Mouse (Mus musculus) intestine, postnatal 0 days (tissue): ENCODE results near the gene Zfyve28. TPM values are rescaled to one million over a fixed set of nuclear protein-coding genes. Genes with fewer than 3 reads are reported as not detected.
A peak's percentile ranks its signal among the peaks of the same experiment; 100 is the strongest.

Source experiments
- ATAC-seq: fragments of 200-750 bp; cut with Nextera tagmentation; 2 replicates; pipeline ENCODE4 v1.8.0; 2017; ENCODE audit warnings: mild to moderate bottlenecking, moderate TSS enrichment, moderate library complexity
- H3K27ac ChIP-seq: fragments of 300-500 bp; sonication (generic); 2 replicates; pipeline ENCODE4 v1.5.1; 2014; ENCODE audit warnings: mild to moderate bottlenecking, low read depth, low read length, moderate library complexity
- H3K27me3 ChIP-seq: fragments of 300-500 bp; sonication (generic); replicated peaks from 2 replicates; pipeline ENCODE4 v1.6.1; 2014; ENCODE audit warnings: low read length, mixed read lengths; ENCODE audit not compliant: control insufficient read depth, insufficient read depth
- H3K36me3 ChIP-seq: fragments of 300-500 bp; sonication (generic); 2 replicates; pipeline ENCODE4 v1.6.1; 2014; ENCODE audit warnings: mild to moderate bottlenecking, moderate library complexity; ENCODE audit not compliant: control insufficient read depth, insufficient read depth
- H3K4me1 ChIP-seq: fragments of 300-500 bp; sonication (generic); replicated peaks from 2 replicates; pipeline ENCODE4 v1.6.1; 2014; ENCODE audit warnings: antibody characterized with exemption, low read length, mixed read lengths; ENCODE audit not compliant: control insufficient read depth, insufficient read depth
- H3K4me2 ChIP-seq: fragments of 300-500 bp; sonication (generic); replicated peaks from 2 replicates; pipeline ENCODE4 v1.6.1; 2014; ENCODE audit warnings: low read depth, mild to moderate bottlenecking, moderate library complexity
- H3K4me3 ChIP-seq: fragments of 300-500 bp; sonication (generic); 2 replicates; pipeline ENCODE4 v1.5.1; 2014; ENCODE audit warnings: low read depth, low read length
- H3K9ac ChIP-seq: fragments of 300-500 bp; sonication (generic); 2 replicates; pipeline ENCODE4 v1.6.1; 2014; ENCODE audit warnings: mild to moderate bottlenecking, low read depth, low read length
- H3K9me3 ChIP-seq: fragments of 300-500 bp; sonication (generic); 2 replicates; pipeline ENCODE4 v1.6.1; 2016; ENCODE audit warnings: mixed run types; ENCODE audit not compliant: control insufficient read depth
- CTCF ChIP-seq: sonication (generic); IDR thresholded peaks from 2 replicates; pipeline ENCODE4 v1.5.1; 2016; ENCODE audit warnings: low read depth, mild to moderate bottlenecking, control low read depth, antibody characterized with exemption, moderate library complexity
- WGBS: fragments of 180-500 bp; shearing (Covaris S2); extraction: QIAGEN DNeasy Blood & Tissue Kit; methylation state at CpG from one replicate; pipeline ENCODE4 v1.1.7; 2014; 5-methylcytosine and 5-hydroxymethylcytosine counted together
- polyA plus RNA-seq: library from polyadenylated mRNA; unstranded; fragments of >200 nt; fragmentation: Nextera tagmentation; extraction: Ambion mirVana; gene quantifications from 2 replicates; pipeline ENCODE4 v1.2.1, GENCODE M21; 2015

Gene Zfyve28
- polyA plus RNA-seq, 1 experiment from 2014 or later, result 0.05 TPM

DNA sequence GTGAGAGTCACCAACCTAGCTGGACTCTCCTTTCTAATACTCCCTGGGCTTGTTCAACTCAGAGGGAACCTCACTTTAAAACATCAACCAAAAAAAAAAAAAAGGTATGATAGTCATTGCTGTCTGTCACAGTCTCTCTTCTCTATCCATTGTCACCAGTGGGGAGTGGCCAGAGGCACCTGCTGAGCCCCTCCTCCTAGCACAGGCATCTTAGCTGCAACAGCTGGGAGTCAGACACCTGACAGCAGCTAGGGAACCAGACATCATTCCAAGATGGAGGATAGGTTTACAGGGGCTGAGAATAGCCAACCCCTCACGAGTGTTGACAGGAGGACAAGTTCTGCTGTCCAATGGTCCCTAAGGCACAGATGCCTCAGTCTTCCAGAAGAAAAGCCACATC lies 93.8 kb downstream of the Zfyve28 start:
- no peak overlapping the region for H3K27ac ChIP-seq
- no peak overlapping the region for H3K4me3 ChIP-seq
- no peak overlapping the region for H3K4me2 ChIP-seq
- no peaks in the 10 kb centered on the region for H3K36me3 ChIP-seq
- WGBS, result 47% methylated on average over 1 of the region's 1 CpGs
- no peaks in the 10 kb centered on the region for H3K27me3 ChIP-seq
- no peaks in the 10 kb centered on the region for H3K4me1 ChIP-seq
- ATAC-seq, result no peak
- H3K9ac ChIP-seq, result no peak overlapping the region
- TF ChIP-seq CTCF, result no peak
- no peaks in the 10 kb centered on the region for H3K9me3 ChIP-seq

- no peak for ATAC-seq
- Histone ChIP-seq H3K9me3 (no peaks in the 10 kb centered on the region), H3K9ac (no peak overlapping the region), H3K36me3 (no peaks in the 10 kb centered on the region), H3K4me1 (no peaks in the 10 kb centered on the region; the same call in none of the 2 replicates), H3K4me2 (no peak overlapping the region), H3K27me3 (no peaks in the 10 kb centered on the region), H3K4me3 (no peak overlapping the region), H3K27ac (no peak overlapping the region)
- TF ChIP-seq CTCF, result peak; percentile 77
- 76% methylated on average over 4 of the region's 4 CpGs for WGBS
These were observed 96.4 kb downstream of the Zfyve28 start for GRCm38 (mm10) chr5:34191843-34192242.

DNA sequence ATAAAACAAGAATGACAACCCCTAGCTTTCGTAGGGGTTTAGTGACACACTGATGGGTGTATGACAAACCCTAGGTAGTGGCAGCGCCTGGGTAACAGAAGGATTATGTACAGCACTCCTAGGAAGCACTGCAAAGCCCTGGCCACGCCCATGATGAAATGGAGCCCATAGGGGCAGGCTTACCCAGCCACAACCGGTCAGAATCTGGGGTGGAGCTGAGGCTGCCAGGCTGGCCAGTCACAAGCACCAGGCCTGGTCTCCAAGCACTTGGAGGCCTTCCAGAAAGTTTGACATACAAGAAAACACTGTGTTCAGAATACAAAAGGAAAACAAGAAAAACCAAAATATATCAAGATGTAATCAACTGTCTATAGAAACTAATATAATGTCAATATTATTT lies 97.2 kb downstream of the Zfyve28 start:
- no peak overlapping the region for H3K4me3 ChIP-seq
- ATAC-seq, result no peak
- 57% methylated on average over 4 of the region's 4 CpGs for WGBS
- H3K4me1 ChIP-seq, result no peaks in the 10 kb centered on the region; the same call in none of the 2 replicates
- H3K9me3 ChIP-seq, result no peaks in the 10 kb centered on the region
- TF ChIP-seq CTCF, result no peak
- H3K27me3 ChIP-seq, result no peaks in the 10 kb centered on the region
- H3K36me3 ChIP-seq, result no peaks in the 10 kb centered on the region
- H3K9ac ChIP-seq, result no peak overlapping the region
- no peak overlapping the region for H3K4me2 ChIP-seq
- H3K27ac ChIP-seq, result no peak overlapping the region

- peaks cover 4% of the 10 kb centered on the region for H3K4me1 ChIP-seq
- 54% methylated on average over 1 of the region's 1 CpGs for WGBS
- H3K4me2 ChIP-seq, result no peak overlapping the region
- no peaks in the 10 kb centered on the region for H3K9me3 ChIP-seq
- H3K27ac ChIP-seq, result no peak overlapping the region
- H3K9ac ChIP-seq, result no peak overlapping the region
- no peak for ATAC-seq
- TF ChIP-seq CTCF, result no peak
- H3K4me3 ChIP-seq, result no peak overlapping the region
- no peaks in the 10 kb centered on the region for H3K27me3 ChIP-seq
- no peaks in the 10 kb centered on the region; the same call in 1 of the 2 replicates for H3K36me3 ChIP-seq
These were observed 98.7 kb downstream of the Zfyve28 start for GRCm38 (mm10) chr5:34189521-34189920.

DNA sequence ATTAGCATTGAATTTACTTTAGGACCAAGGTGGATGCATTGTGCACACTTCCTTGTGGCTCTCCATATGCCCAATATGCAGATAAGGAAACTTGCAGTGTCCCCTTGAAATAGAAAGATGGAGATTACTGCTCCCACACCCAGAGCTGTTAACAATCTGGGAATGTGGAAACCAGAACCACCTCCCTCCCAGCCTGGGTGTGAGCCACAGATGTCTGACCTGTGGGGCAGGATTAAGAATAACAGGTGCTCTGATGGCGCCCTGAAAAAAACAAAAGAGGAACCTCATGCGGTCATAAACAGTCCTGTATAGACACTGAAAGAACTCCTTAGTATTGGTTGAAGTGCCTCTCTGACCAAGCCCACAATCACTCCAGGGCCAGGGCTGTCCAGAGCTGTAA lies 99.4 kb downstream of the Zfyve28 start:
- 52% methylated on average over 2 of the region's 2 CpGs for WGBS
- Histone ChIP-seq H3K27me3 (no peaks in the 10 kb centered on the region), H3K4me2 (peak overlapping the region; percentile 78), H3K9ac (no peak overlapping the region), H3K4me1 (peaks cover 4% of the 10 kb centered on the region), H3K9me3 (no peaks in the 10 kb centered on the region), H3K4me3 (no peak overlapping the region), H3K36me3 (peaks cover 7% of the 10 kb centered on the region; the same call in 1 of the 2 replicates), H3K27ac (no peak overlapping the region)
- ATAC-seq, result no peak
- no peak for TF ChIP-seq CTCF

- peak; percentile 13; the same call in 1 of the 2 replicates for TF ChIP-seq CTCF
- Histone ChIP-seq H3K9me3 (no peaks in the 10 kb centered on the region), H3K27me3 (no peaks in the 10 kb centered on the region), H3K4me3 (peak within 1 kb of the TSS; percentile 89), H3K4me2 (peak within 1 kb of the TSS; percentile 93), H3K9ac (peak within 1 kb of the TSS; percentile 85), H3K27ac (peak within 1 kb of the TSS; percentile 91), H3K4me1 (peaks cover 7% of the 10 kb centered on the region), H3K36me3 (peaks cover 7% of the 10 kb centered on the region; the same call in 1 of the 2 replicates)
- ATAC-seq, result peak; percentile 98
- under 1% methylated on average over 60 of the region's 60 CpGs for WGBS
These were observed 100.5 kb downstream of the Zfyve28 start, which contains the start of gene Mxd4 for GRCm38 (mm10) chr5:34187601-34188316. Gene Mxd4 (minus strand): TSS chr5:34187720.
